Mouse (Mus musculus) spleen, adult 2 months (tissue): ENCODE data around the gene Col27a1.

Source experiments
- CTCF ChIP-seq: fragments of 200-500 bp; IDR thresholded peaks from 2 replicates; pipeline ENCODE4 v1.5.1; 2011; ENCODE audit warnings: mild to moderate bottlenecking, inconsistent platforms; ENCODE audit not compliant: insufficient read depth, insufficient read length, insufficient replicate concordance; ENCODE audit errors: extremely low read depth
- POLR2A ChIP-seq: fragments of 200-500 bp; IDR thresholded peaks from 2 replicates; pipeline ENCODE4 v1.6.1; 2011; ENCODE audit warnings: low read depth, low read length, inconsistent platforms

DNA sequence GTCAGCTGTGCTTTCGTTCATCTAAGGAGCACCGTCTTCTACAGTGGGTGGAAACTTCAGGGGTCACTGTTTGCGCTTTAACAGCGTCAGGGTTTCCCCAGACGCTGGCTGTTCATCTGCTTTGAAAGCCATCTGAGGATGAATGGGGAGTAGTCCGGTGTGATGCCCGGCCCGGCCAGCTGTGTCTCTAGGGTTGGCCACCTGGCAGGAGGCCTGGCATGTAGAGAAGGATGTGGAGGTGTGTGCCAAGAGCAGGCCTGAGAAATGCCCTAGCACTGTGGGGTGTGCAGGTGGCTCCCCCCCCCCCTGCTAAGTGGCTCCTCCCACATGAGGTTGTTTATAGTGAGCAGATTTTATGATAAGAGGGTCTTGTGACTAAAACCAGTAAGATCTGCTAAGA lies 8.4 kb downstream of the Col27a1 start:
- TF ChIP-seq CTCF, result no peak
- TF ChIP-seq POLR2A, result no peak
